In genomic region chr11:117413942-117414705, GRCm38 (mm10) we compare ENCODE assay signal across 9 mouse cellular contexts.
DNase-seq lines count a peak whose midpoint lies in the region; ATAC-seq and TF ChIP-seq lines count a peak whose summit lies in the region.
"Had no signal": no experiment of that assay in that cellular context is flagged by ENCODE, and none has a peak within 500 bp of the region (broad histone marks: within the 10 kb centered on the region; RNA-seq: fewer than 3 reads in every experiment).

No protein-coding gene starts in this region.

- peaks cover 22% of the 10 kb centered on the region for H3K4me1 ChIP-seq in heart, embryonic 12.5 days (replicated peaks)
- H3K4me1 ChIP-seq in stomach, embryonic 14.5 days (ENCODE audit: control insufficient read depth, insufficient read depth, low read length), result peaks cover 27% of the 10 kb centered on the region
- H3K4me1 ChIP-seq in stomach, postnatal 0 days (replicated peaks; ENCODE audit: control insufficient read depth, insufficient read depth), result no peaks in the 10 kb centered on the region
- H3K4me1 ChIP-seq in intestine, postnatal 0 days (replicated peaks; ENCODE audit: control insufficient read depth, insufficient read depth, low read length), result peaks cover 3% of the 10 kb centered on the region; the same call in 1 of the 2 replicates

- TF ChIP-seq CTCF in stomach, postnatal 0 days (IDR thresholded peaks at IDR 0.05; ENCODE audit: low read depth), result no peak
- no peak for TF ChIP-seq CTCF in intestine, postnatal 0 days (IDR thresholded peaks at IDR 0.05; ENCODE audit: low read depth)

- no peaks in the 10 kb centered on the region for H3K9me3 ChIP-seq in heart, embryonic 12.5 days (replicated peaks)
- H3K9me3 ChIP-seq in stomach, embryonic 14.5 days (ENCODE audit: control insufficient read depth, low read depth, low read length), result no peaks in the 10 kb centered on the region
- H3K9me3 ChIP-seq in stomach, postnatal 0 days (ENCODE audit: control insufficient read depth, low read length), result no peaks in the 10 kb centered on the region
- H3K9me3 ChIP-seq in intestine, postnatal 0 days (ENCODE audit: control insufficient read depth), result no peaks in the 10 kb centered on the region

- no peak overlapping the region; the same call in 1 of the 2 replicates for H3K4me3 ChIP-seq in heart, embryonic 12.5 days
- no peak overlapping the region for H3K4me3 ChIP-seq in stomach, embryonic 14.5 days (ENCODE audit: low read depth, low read length)
- no peak overlapping the region for H3K4me3 ChIP-seq in stomach, postnatal 0 days (ENCODE audit: low read depth, low read length)
- 0 out of 2 replicates have a peak overlapping the region, but pooled peaks have one; percentile 31 for H3K4me3 ChIP-seq in intestine, postnatal 0 days (ENCODE audit: low read depth, low read length)

- no peak overlapping the region for H3K9ac ChIP-seq in heart, embryonic 12.5 days
- H3K9ac ChIP-seq in stomach, embryonic 14.5 days (replicated peaks; ENCODE audit: low read depth, low read length), result no peak overlapping the region
- H3K9ac ChIP-seq in stomach, postnatal 0 days (ENCODE audit: low read length), result no peak overlapping the region
- no peak overlapping the region for H3K9ac ChIP-seq in intestine, postnatal 0 days (ENCODE audit: low read depth, low read length)
- H3K9ac ChIP-seq: liver, postnatal 0 days had no signal

- H3K4me2 ChIP-seq in heart, embryonic 12.5 days, result peak overlapping the region; percentile 75; the same call in 1 of the 2 replicates
- peak overlapping the region; percentile 55; the same call in 1 of the 2 replicates for H3K4me2 ChIP-seq in stomach, embryonic 14.5 days (replicated peaks; ENCODE audit: low read depth, low read length)
- no peak overlapping the region; the same call in 1 of the 2 replicates for H3K4me2 ChIP-seq in stomach, postnatal 0 days (replicated peaks; ENCODE audit: low read depth)
- no peak overlapping the region; the same call in 1 of the 2 replicates for H3K4me2 ChIP-seq in intestine, postnatal 0 days (replicated peaks; ENCODE audit: low read depth)

- no peaks in the 10 kb centered on the region for H3K36me3 ChIP-seq in heart, embryonic 12.5 days
- H3K36me3 ChIP-seq in stomach, embryonic 14.5 days (ENCODE audit: control insufficient read depth, insufficient read depth, low read length), result no peaks in the 10 kb centered on the region
- H3K36me3 ChIP-seq in stomach, postnatal 0 days (ENCODE audit: control insufficient read depth, insufficient read depth, low read length), result no peaks in the 10 kb centered on the region
- H3K36me3 ChIP-seq in intestine, postnatal 0 days (ENCODE audit: control insufficient read depth, insufficient read depth), result no peaks in the 10 kb centered on the region

- no peak for DNase-seq in heart, postnatal 25 days (ENCODE audit: low spot score)
- no peak for DNase-seq in stomach, postnatal 0 days (ENCODE audit: low spot score)
- no peak for DNase-seq in adrenal gland, adult 18-20 months (ENCODE audit: low spot score in 2 of 2)
- DNase-seq in right cerebral cortex, adult 18-20 months, result no peak
- no peak for DNase-seq in adrenal gland, adult 2 months

- intact Hi-C loops in heart, postnatal 25 days (cut with DNase I), result no loop called here

- WGBS in heart, embryonic 12.5 days, result 10% methylated on average over 11 of the region's 11 CpGs
- 24% methylated on average over 11 of the region's 11 CpGs for WGBS in stomach, embryonic 14.5 days
- 30% methylated on average over 11 of the region's 11 CpGs for WGBS in stomach, postnatal 0 days
- WGBS in intestine, postnatal 0 days, result 23% methylated on average over 11 of the region's 11 CpGs

- peaks cover 81% of the 10 kb centered on the region for H3K27me3 ChIP-seq in heart, embryonic 12.5 days (replicated peaks)
- H3K27me3 ChIP-seq in stomach, embryonic 14.5 days (ENCODE audit: control insufficient read depth, insufficient read depth, low read length), result peaks cover 14% of the 10 kb centered on the region; the same call in 1 of the 2 replicates
- H3K27me3 ChIP-seq in stomach, postnatal 0 days (ENCODE audit: control insufficient read depth, insufficient read depth, low read length), result no peaks in the 10 kb centered on the region
- peaks cover 36% of the 10 kb centered on the region for H3K27me3 ChIP-seq in intestine, postnatal 0 days (replicated peaks; ENCODE audit: control insufficient read depth, insufficient read depth, low read length)

- no peak for TF ChIP-seq EP300 in stomach, postnatal 0 days (optimal IDR thresholded peaks at IDR 0.05)

- ATAC-seq in heart, embryonic 12.5 days (ENCODE audit: insufficient number of reproducible peaks, low FRiP score), result no peak
- no peak for ATAC-seq in stomach, embryonic 14.5 days (ENCODE audit: insufficient number of reproducible peaks, insufficient read depth, low FRiP score, low read depth)
- no peak for ATAC-seq in stomach, postnatal 0 days (ENCODE audit: low FRiP score, low TSS enrichment)
- ATAC-seq in intestine, postnatal 0 days, result no peak
- ATAC-seq: liver, postnatal 0 days had no signal

- no peak overlapping the region for H3K27ac ChIP-seq in heart, embryonic 12.5 days (ENCODE audit: poor library complexity, severe bottlenecking)
- no peak overlapping the region for H3K27ac ChIP-seq in stomach, embryonic 14.5 days (ENCODE audit: low read length)
- no peak overlapping the region for H3K27ac ChIP-seq in stomach, postnatal 0 days (replicated peaks)
- H3K27ac ChIP-seq in intestine, postnatal 0 days (ENCODE audit: low read depth, low read length), result no peak overlapping the region

Comparison
In these comparisons a context has a peak if more than half of its experiments do, and no peak if none do; other contexts are left out.
1. H3K4me2 ChIP-seq: peak in heart, embryonic 12.5 days (single experiment) and stomach, embryonic 14.5 days (single experiment); none in stomach, postnatal 0 days (single experiment) and intestine, postnatal 0 days (single experiment).